Mouse (Mus musculus): ENCODE measurements at regions not wholly inside any gene's neighbourhood (a gene's known extent, or its start where the extent isn't known, plus 50 kb on each side); places are given as distances from the start of the nearest gene placed in this dataset.

GRCm38 (mm10) chr11:63570646-63571045 is 351.4 kb downstream of the Hs3st3b1 start:
- Histone ChIP-seq H3K4me1 (replicated peaks; ENCODE audit: control insufficient read depth, insufficient read depth, low read length) (no peaks in the 10 kb centered on the region), H3K36me3 (ENCODE audit: control insufficient read depth, insufficient read depth, low read length) (no peaks in the 10 kb centered on the region), H3K27me3 (ENCODE audit: control insufficient read depth, insufficient read depth, low read length) (no peaks in the 10 kb centered on the region), H3K4me2 (replicated peaks; ENCODE audit: low read depth, low read length) (no peak overlapping the region), H3K27ac (ENCODE audit: low read depth, low read length) (no peak overlapping the region), H3K4me3 (ENCODE audit: low read depth, low read length) (no peak overlapping the region), H3K9me3 (ENCODE audit: control insufficient read depth, low read length) (no peaks in the 10 kb centered on the region), H3K9ac (ENCODE audit: low read depth, low read length) (no peak overlapping the region)
- WGBS, result 83% methylated on average over 1 of the region's 1 CpGs
- no peak for DNase-seq (ENCODE audit: low spot score)
- no peak for ATAC-seq (ENCODE audit: low FRiP score)

GRCm38 (mm10) chr11:63573271-63573670 is 348.8 kb downstream of the Hs3st3b1 start:
- Histone ChIP-seq H3K4me1 (replicated peaks; ENCODE audit: control insufficient read depth, insufficient read depth, low read length) (no peaks in the 10 kb centered on the region), H3K4me3 (ENCODE audit: low read depth, low read length) (no peak overlapping the region), H3K27me3 (ENCODE audit: control insufficient read depth, insufficient read depth, low read length) (no peaks in the 10 kb centered on the region), H3K4me2 (replicated peaks; ENCODE audit: low read depth, low read length) (no peak overlapping the region), H3K36me3 (ENCODE audit: control insufficient read depth, insufficient read depth, low read length) (no peaks in the 10 kb centered on the region), H3K27ac (ENCODE audit: low read depth, low read length) (no peak overlapping the region), H3K9me3 (ENCODE audit: control insufficient read depth, low read length) (no peaks in the 10 kb centered on the region), H3K9ac (ENCODE audit: low read depth, low read length) (no peak overlapping the region)
- 84% methylated on average over 2 of the region's 2 CpGs for WGBS
- ATAC-seq (ENCODE audit: low FRiP score) (no peak), DNase-seq (ENCODE audit: low spot score) (no peak)

- Histone ChIP-seq H3K27ac (ENCODE audit: low read depth, low read length) (no peak overlapping the region), H3K4me3 (ENCODE audit: low read depth, low read length) (no peak overlapping the region), H3K4me1 (replicated peaks; ENCODE audit: control insufficient read depth, insufficient read depth, low read length) (no peaks in the 10 kb centered on the region), H3K36me3 (ENCODE audit: control insufficient read depth, insufficient read depth, low read length) (no peaks in the 10 kb centered on the region), H3K27me3 (ENCODE audit: control insufficient read depth, insufficient read depth, low read length) (no peaks in the 10 kb centered on the region), H3K9me3 (ENCODE audit: control insufficient read depth, low read length) (no peaks in the 10 kb centered on the region), H3K4me2 (replicated peaks; ENCODE audit: low read depth, low read length) (no peak overlapping the region), H3K9ac (ENCODE audit: low read depth, low read length) (no peak overlapping the region)
- 86% methylated on average over 3 of the region's 3 CpGs for WGBS
- ATAC-seq (ENCODE audit: low FRiP score) (no peak), DNase-seq (ENCODE audit: low spot score) (no peak)
Observed at GRCm38 (mm10) chr11:63583321-63583720, 338.8 kb downstream of the Hs3st3b1 start.

GRCm38 (mm10) chr11:63585216-63585869 is 336.7 kb downstream of the Hs3st3b1 start:
- WGBS, result 92% methylated on average over 8 of the region's 8 CpGs
- Histone ChIP-seq H3K9ac (ENCODE audit: low read depth, low read length) (no peak overlapping the region), H3K4me1 (replicated peaks; ENCODE audit: control insufficient read depth, insufficient read depth, low read length) (no peaks in the 10 kb centered on the region), H3K4me2 (replicated peaks; ENCODE audit: low read depth, low read length) (no peak overlapping the region), H3K9me3 (ENCODE audit: control insufficient read depth, low read length) (no peaks in the 10 kb centered on the region), H3K36me3 (ENCODE audit: control insufficient read depth, insufficient read depth, low read length) (no peaks in the 10 kb centered on the region), H3K4me3 (ENCODE audit: low read depth, low read length) (no peak overlapping the region), H3K27me3 (ENCODE audit: control insufficient read depth, insufficient read depth, low read length) (no peaks in the 10 kb centered on the region), H3K27ac (ENCODE audit: low read depth, low read length) (no peak overlapping the region)
- ATAC-seq (ENCODE audit: low FRiP score) (no peak), DNase-seq (ENCODE audit: low spot score) (no peak)

GRCm38 (mm10) chr11:63620220-63620619 is 301.9 kb downstream of the Hs3st3b1 start:
- no peak overlapping the region for H3K4me3 ChIP-seq (ENCODE audit: low read depth, low read length)
- H3K36me3 ChIP-seq (ENCODE audit: control insufficient read depth, insufficient read depth, low read length), result no peaks in the 10 kb centered on the region
- H3K27me3 ChIP-seq (ENCODE audit: control insufficient read depth, insufficient read depth, low read length), result no peaks in the 10 kb centered on the region
- WGBS, result 89% methylated on average over 4 of the region's 4 CpGs
- DNase-seq (ENCODE audit: low spot score) (no peak), ATAC-seq (ENCODE audit: low FRiP score) (no peak)
- no peak overlapping the region for H3K9ac ChIP-seq (ENCODE audit: low read depth, low read length)
- no peaks in the 10 kb centered on the region for H3K4me1 ChIP-seq (replicated peaks; ENCODE audit: control insufficient read depth, insufficient read depth, low read length)
- H3K27ac ChIP-seq (ENCODE audit: low read depth, low read length), result no peak overlapping the region
- H3K9me3 ChIP-seq (ENCODE audit: control insufficient read depth, low read length), result no peaks in the 10 kb centered on the region
- no peak overlapping the region for H3K4me2 ChIP-seq (replicated peaks; ENCODE audit: low read depth, low read length)

- H3K4me3 ChIP-seq (ENCODE audit: low read depth, low read length), result no peak overlapping the region
- WGBS, result 64% methylated on average over 11 of the region's 11 CpGs
Observed at GRCm38 (mm10) chr11:63630336-63630735, 291.8 kb downstream of the Hs3st3b1 start.

GRCm38 (mm10) chr11:63657057-63657456 is 265.0 kb downstream of the Hs3st3b1 start:
- no peaks in the 10 kb centered on the region for H3K27me3 ChIP-seq (ENCODE audit: control insufficient read depth, insufficient read depth, low read length)
- no peak overlapping the region for H3K4me3 ChIP-seq (ENCODE audit: low read depth, low read length)
- H3K36me3 ChIP-seq (ENCODE audit: control insufficient read depth, insufficient read depth, low read length), result no peaks in the 10 kb centered on the region
- H3K4me1 ChIP-seq (replicated peaks; ENCODE audit: control insufficient read depth, insufficient read depth, low read length), result no peaks in the 10 kb centered on the region
- no peak overlapping the region for H3K9ac ChIP-seq (ENCODE audit: low read depth, low read length)
- H3K4me2 ChIP-seq (replicated peaks; ENCODE audit: low read depth, low read length), result no peak overlapping the region
- DNase-seq (ENCODE audit: low spot score), result no peak
- no peak overlapping the region for H3K27ac ChIP-seq (ENCODE audit: low read depth, low read length)
- ATAC-seq (ENCODE audit: low FRiP score), result no peak
- H3K9me3 ChIP-seq (ENCODE audit: control insufficient read depth, low read length), result no peaks in the 10 kb centered on the region
- 77% methylated on average over 9 of the region's 9 CpGs for WGBS

More at GRCm38 (mm10) chr11:63630336-63630735, 291.8 kb downstream of the Hs3st3b1 start:
- Histone ChIP-seq H3K9me3 (ENCODE audit: control insufficient read depth, low read length) (no peaks in the 10 kb centered on the region), H3K4me2 (replicated peaks; ENCODE audit: low read depth, low read length) (no peak overlapping the region), H3K27ac (ENCODE audit: low read depth, low read length) (no peak overlapping the region), H3K27me3 (ENCODE audit: control insufficient read depth, insufficient read depth, low read length) (no peaks in the 10 kb centered on the region), H3K4me1 (replicated peaks; ENCODE audit: control insufficient read depth, insufficient read depth, low read length) (no peaks in the 10 kb centered on the region), H3K36me3 (ENCODE audit: control insufficient read depth, insufficient read depth, low read length) (no peaks in the 10 kb centered on the region), H3K9ac (ENCODE audit: low read depth, low read length) (no peak overlapping the region)
- DNase-seq (ENCODE audit: low spot score) (no peak), ATAC-seq (ENCODE audit: low FRiP score) (no peak)

GRCm38 (mm10) chr11:63665268-63665934 is 256.7 kb downstream of the Hs3st3b1 start:
- H3K9me3 ChIP-seq (ENCODE audit: control insufficient read depth, low read length), result no peaks in the 10 kb centered on the region
- 83% methylated on average over 12 of the region's 12 CpGs for WGBS
- no peaks in the 10 kb centered on the region for H3K36me3 ChIP-seq (ENCODE audit: control insufficient read depth, insufficient read depth, low read length)
- no peak for DNase-seq (ENCODE audit: low spot score)
- H3K4me3 ChIP-seq (ENCODE audit: low read depth, low read length), result no peak overlapping the region
- H3K4me2 ChIP-seq (replicated peaks; ENCODE audit: low read depth, low read length), result no peak overlapping the region
- no peaks in the 10 kb centered on the region for H3K27me3 ChIP-seq (ENCODE audit: control insufficient read depth, insufficient read depth, low read length)
- no peaks in the 10 kb centered on the region for H3K4me1 ChIP-seq (replicated peaks; ENCODE audit: control insufficient read depth, insufficient read depth, low read length)
- ATAC-seq (ENCODE audit: low FRiP score), result no peak
- H3K27ac ChIP-seq (ENCODE audit: low read depth, low read length), result no peak overlapping the region
- H3K9ac ChIP-seq (ENCODE audit: low read depth, low read length), result no peak overlapping the region

- 68% methylated on average over 4 of the region's 4 CpGs for WGBS
- no peak for ATAC-seq (ENCODE audit: low FRiP score)
- no peaks in the 10 kb centered on the region for H3K9me3 ChIP-seq (ENCODE audit: control insufficient read depth, low read length)
Observed at GRCm38 (mm10) chr11:63670477-63670876, 251.6 kb downstream of the Hs3st3b1 start.

More at GRCm38 (mm10) chr11:63670477-63670876, 251.6 kb downstream of the Hs3st3b1 start:
- Histone ChIP-seq H3K36me3 (ENCODE audit: control insufficient read depth, insufficient read depth, low read length) (no peaks in the 10 kb centered on the region), H3K4me3 (ENCODE audit: low read depth, low read length) (no peak overlapping the region), H3K4me1 (replicated peaks; ENCODE audit: control insufficient read depth, insufficient read depth, low read length) (no peaks in the 10 kb centered on the region), H3K9ac (ENCODE audit: low read depth, low read length) (no peak overlapping the region), H3K27ac (ENCODE audit: low read depth, low read length) (no peak overlapping the region), H3K27me3 (ENCODE audit: control insufficient read depth, insufficient read depth, low read length) (no peaks in the 10 kb centered on the region), H3K4me2 (replicated peaks; ENCODE audit: low read depth, low read length) (no peak overlapping the region)
- no peak for DNase-seq (ENCODE audit: low spot score)
